Mouse (Mus musculus): Measurements from ENCODE around the gene 1700057G04Rik. TPM values are rescaled to one million over a fixed set of nuclear protein-coding genes. Genes with fewer than 3 reads are reported as not detected.

1700057G04Rik gene
- total and polyA plus RNA-seq, 3 experiments = 0.19 TPM; not detected in 2

DNA sequence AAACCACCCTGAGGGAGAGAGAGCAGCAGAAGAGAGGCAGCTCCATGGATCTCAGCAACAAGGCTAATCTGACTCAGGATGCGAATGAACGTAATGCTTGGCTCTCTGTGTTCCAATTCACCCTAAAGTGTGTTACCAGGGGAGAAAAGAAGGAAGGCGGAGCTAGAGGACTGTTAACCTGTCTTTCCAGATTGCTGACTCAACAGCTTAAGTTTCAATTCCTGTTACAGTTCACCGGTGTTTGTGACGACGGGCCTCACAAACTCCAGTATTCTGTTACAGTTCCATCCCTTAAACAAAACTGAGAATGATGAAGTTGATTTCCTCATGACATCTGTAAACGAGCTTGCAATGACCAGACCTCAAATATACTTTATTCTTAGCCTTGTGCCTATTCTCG is 4.1 kb upstream of the 1700057G04Rik start:
- peaks cover 16 to 23% of the 10 kb centered on the region in 2 experiments for H3K4me1 ChIP-seq (ENCODE audit: control insufficient read depth in 1 of 2, insufficient read depth in 2 of 2, low read length in 2 of 2)
- no peaks in the 10 kb centered on the region for H3K27me3 ChIP-seq (ENCODE audit: control insufficient read depth in 1 of 2, insufficient read depth in 2 of 2, low read length in 2 of 2)
- H3K27ac ChIP-seq (ENCODE audit: control insufficient read depth, low read depth, low read length) = no peak overlapping the region
- no peaks in the 10 kb centered on the region for H3K9me3 ChIP-seq (replicated peaks; ENCODE audit: insufficient read depth, low read length)
- H3K79me2 ChIP-seq (ENCODE audit: control insufficient read depth, insufficient read depth, low read length, poor library complexity) = no peaks in the 10 kb centered on the region
- H3K36me3 ChIP-seq (ENCODE audit: control insufficient read depth in 1 of 2, insufficient read depth in 2 of 2, low read length in 2 of 2) = peaks cover 0 to 21% of the 10 kb centered on the region in 2 experiments; a peak in 2 of 4 replicates
- H3K4me3 ChIP-seq (ENCODE audit: control insufficient read depth in 1 of 2, insufficient read depth in 1 of 2, low read depth in 2 of 2, low read length in 2 of 2) = no peak overlapping the region
- DNase-seq (ENCODE audit: low read depth, low spot score) = no peak
- TF ChIP-seq MXI1 (IDR thresholded peaks at IDR 0.05; ENCODE audit: low read depth, low read length) (no peak), SIN3A (IDR thresholded peaks at IDR 0.05; ENCODE audit: low read length) (no peak), MAZ (IDR thresholded peaks at IDR 0.05; ENCODE audit: low read depth, low read length) (no peak), ZKSCAN1 (IDR thresholded peaks at IDR 0.05; ENCODE audit: low read depth, low read length) (no peak), CTCF (IDR thresholded peaks at IDR 0.05 in 2 of 3, conservative IDR thresholded peaks at IDR 0.05 in 1 of 3; ENCODE audit: control insufficient read depth in 1 of 3, insufficient read depth in 1 of 3, low read depth in 2 of 3, low read length in 3 of 3, poor library complexity in 1 of 3, severe bottlenecking in 1 of 3) (no peak), NRF1 (IDR thresholded peaks at IDR 0.05; ENCODE audit: insufficient read depth, low read depth, low read length, poor library complexity, severe bottlenecking) (no peak), TCF12 (IDR thresholded peaks at IDR 0.05; ENCODE audit: low read depth, low read length) (no peak), RAD21 (IDR thresholded peaks at IDR 0.05; ENCODE audit: low read depth, low read length) (no peak)
- no peak overlapping the region for H3K9ac ChIP-seq (ENCODE audit: control insufficient read depth, low read depth, low read length, poor library complexity, severe bottlenecking)

DNA sequence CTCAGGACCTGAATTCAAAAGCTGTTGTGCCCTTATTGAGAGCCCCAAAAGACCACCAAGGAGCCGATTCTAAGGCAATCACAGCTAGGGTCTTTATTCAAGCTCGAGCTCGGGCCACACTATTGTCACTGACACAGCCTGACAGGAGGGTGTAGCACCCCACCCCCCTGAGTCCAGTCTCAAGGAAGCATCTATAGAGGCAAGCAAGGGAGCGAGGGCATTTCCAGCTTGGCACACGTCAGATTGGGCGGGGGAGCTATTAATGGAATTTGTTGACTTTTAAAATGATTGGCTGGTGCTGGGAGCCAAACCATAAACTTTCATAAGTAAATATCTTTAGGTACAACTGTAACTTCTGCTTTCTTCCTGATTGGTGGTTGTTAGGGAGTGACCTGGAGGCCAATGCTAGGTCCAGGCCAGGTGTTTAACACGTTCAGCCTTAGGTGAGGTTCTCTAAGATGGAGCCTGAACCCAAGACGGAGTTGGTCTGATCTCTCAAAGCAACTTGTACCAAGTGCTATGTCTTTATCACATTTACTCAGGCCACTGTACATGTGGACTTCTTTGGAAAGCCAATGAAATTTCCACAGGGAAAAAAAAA is 3.5 kb upstream of the 1700057G04Rik start:
- TF ChIP-seq MYC (IDR thresholded peaks at IDR 0.05; ENCODE audit: low read depth, low read length) (no peak), HCFC1 (IDR thresholded peaks at IDR 0.05; ENCODE audit: low read depth, low read length) (no peak), ELF1 (IDR thresholded peaks at IDR 0.05; ENCODE audit: low read depth, low read length) (no peak), SIN3A (IDR thresholded peaks at IDR 0.05; ENCODE audit: low read length) (no peak), UBTF (IDR thresholded peaks at IDR 0.05; ENCODE audit: borderline replicate concordance, insufficient read depth, low read depth, low read length) (no peak), POLR2A (IDR thresholded peaks at IDR 0.05; ENCODE audit: control insufficient read depth in 1 of 2, insufficient read depth in 1 of 2, low read depth in 1 of 2, low read length in 2 of 2, poor library complexity in 1 of 2) (no peak), GATA1 (IDR thresholded peaks at IDR 0.05; ENCODE audit: low read depth, low read length) (no peak), ZC3H11A (IDR thresholded peaks at IDR 0.05; ENCODE audit: low read depth, low read length) (no peak), SMC3 (IDR thresholded peaks at IDR 0.05; ENCODE audit: low read depth, low read length) (no peak), MAFK (IDR thresholded peaks at IDR 0.05; ENCODE audit: borderline replicate concordance, low read depth, low read length) (no peak), MXI1 (IDR thresholded peaks at IDR 0.05; ENCODE audit: low read depth, low read length) (no peak), POLR2AphosphoS2 (IDR thresholded peaks at IDR 0.05; ENCODE audit: low read length) (no peak), TBP (IDR thresholded peaks at IDR 0.05; ENCODE audit: low read depth, low read length) (no peak), CHD2 (IDR thresholded peaks at IDR 0.05; ENCODE audit: low read length) (no peak), TCF12 (IDR thresholded peaks at IDR 0.05; ENCODE audit: low read depth, low read length) (no peak), GABPA (IDR thresholded peaks at IDR 0.05; ENCODE audit: low read depth, low read length) (no peak)
- H3K4me1 ChIP-seq (ENCODE audit: control insufficient read depth in 1 of 2, insufficient read depth in 2 of 2, low read length in 2 of 2) = peaks cover 11 to 17% of the 10 kb centered on the region in 2 experiments
- H3K4me3 ChIP-seq (ENCODE audit: control insufficient read depth in 1 of 2, insufficient read depth in 1 of 2, low read depth in 2 of 2, low read length in 2 of 2) = no peak overlapping the region
- H3K9me3 ChIP-seq (replicated peaks; ENCODE audit: insufficient read depth, low read length) = no peaks in the 10 kb centered on the region
- no peak overlapping the region for H3K9ac ChIP-seq (ENCODE audit: control insufficient read depth, low read depth, low read length, poor library complexity, severe bottlenecking)
- no peaks in the 10 kb centered on the region for H3K79me2 ChIP-seq (ENCODE audit: control insufficient read depth, insufficient read depth, low read length, poor library complexity)
- H3K27ac ChIP-seq (ENCODE audit: control insufficient read depth, low read depth, low read length) = no peak overlapping the region
- no peaks in the 10 kb centered on the region for H3K27me3 ChIP-seq (ENCODE audit: control insufficient read depth in 1 of 2, insufficient read depth in 2 of 2, low read length in 2 of 2)
- no peak for DNase-seq (ENCODE audit: low read depth, low spot score)
- H3K36me3 ChIP-seq (ENCODE audit: control insufficient read depth in 1 of 2, insufficient read depth in 2 of 2, low read length in 2 of 2) = peaks cover 0 to 17% of the 10 kb centered on the region in 2 experiments; a peak in 2 of 4 replicates
